ENCODE assay signal across 31 mouse cellular contexts in the genomic region with DNA sequence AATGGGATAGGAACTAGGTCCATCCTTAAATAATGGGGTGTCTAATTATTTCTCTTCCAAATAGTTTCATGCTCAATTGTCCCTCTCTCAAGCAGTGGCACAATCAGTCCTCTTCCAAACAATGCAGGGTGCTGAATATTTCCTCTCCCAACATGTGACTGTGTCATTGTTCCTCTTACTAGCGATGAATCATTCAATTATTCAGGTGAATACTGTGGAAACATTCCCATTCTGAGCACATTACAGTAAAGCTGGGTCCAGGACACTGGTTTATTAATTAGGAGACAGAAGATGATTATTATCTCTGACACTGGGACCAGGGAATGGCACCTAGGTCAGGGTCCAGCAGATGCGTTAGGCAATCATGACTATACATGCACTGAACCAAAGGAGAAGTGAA.
"Had no signal": no experiment of that assay in that cellular context is flagged by ENCODE, and none has a peak within 500 bp of the region (broad histone marks: within the 10 kb centered on the region; RNA-seq: fewer than 3 reads in every experiment).

No protein-coding gene starts in this region.

- H3K36me3 ChIP-seq: limb, embryonic 10.5 days; limb, embryonic 12.5 days; limb, embryonic 13.5 days; limb, embryonic 15.5 days; liver, embryonic 12.5 days; liver, embryonic 13.5 days; liver, embryonic 15.5 days; lung, embryonic 15.5 days; midbrain, embryonic 10.5 days; midbrain, embryonic 12.5 days; midbrain, embryonic 13.5 days; midbrain, embryonic 15.5 days had no signal

- H3K4me3 ChIP-seq: limb, embryonic 10.5 days; limb, embryonic 12.5 days; limb, embryonic 13.5 days; limb, embryonic 15.5 days; liver, embryonic 12.5 days; liver, embryonic 13.5 days; liver, embryonic 15.5 days; lung, embryonic 15.5 days; megakaryocyte, embryonic 14.5 days; midbrain, embryonic 10.5 days; midbrain, embryonic 12.5 days; midbrain, embryonic 13.5 days; midbrain, embryonic 15.5 days; myocyte had no signal

- H3K9me3 ChIP-seq: limb, embryonic 10.5 days; limb, embryonic 12.5 days; limb, embryonic 13.5 days; limb, embryonic 15.5 days; liver, embryonic 12.5 days; liver, embryonic 13.5 days; liver, embryonic 15.5 days; lung, embryonic 15.5 days; megakaryocyte, embryonic 14.5 days; midbrain, embryonic 10.5 days; midbrain, embryonic 12.5 days; midbrain, embryonic 13.5 days; midbrain, embryonic 15.5 days had no signal

- H3K4me2 ChIP-seq: limb, embryonic 12.5 days; limb, embryonic 13.5 days; limb, embryonic 15.5 days; liver, embryonic 11.5 days; liver, embryonic 12.5 days; liver, embryonic 13.5 days; liver, embryonic 15.5 days; lung, embryonic 14.5 days; lung, embryonic 15.5 days; midbrain, embryonic 11.5 days; midbrain, embryonic 12.5 days; midbrain, embryonic 13.5 days; midbrain, embryonic 15.5 days had no signal

- H3K27me3 ChIP-seq: limb, embryonic 12.5 days; limb, embryonic 13.5 days; limb, embryonic 15.5 days; liver, embryonic 12.5 days; liver, embryonic 13.5 days; liver, embryonic 15.5 days; lung, embryonic 15.5 days; megakaryocyte, embryonic 14.5 days; midbrain, embryonic 12.5 days; midbrain, embryonic 13.5 days; midbrain, embryonic 15.5 days had no signal

- DNase-seq: left cerebral cortex, postnatal 4 days; liver; liver, embryonic 13.5 days; liver, postnatal 0 days; lung, adult 18-20 months; lung, adult 2 months; lung, embryonic 14.5 days; lung, postnatal 10 days; lung, postnatal 14 days; lung, postnatal 36 days; lung, postnatal 4 days; midbrain, embryonic 14.5 days had no signal

- ATAC-seq: liver, embryonic 12.5 days; liver, postnatal 0 days; lung, postnatal 0 days; midbrain, embryonic 13.5 days; midbrain, embryonic 15.5 days; midbrain, embryonic 16.5 days had no signal

- H3K27ac ChIP-seq: limb, embryonic 10.5 days; limb, embryonic 12.5 days; limb, embryonic 13.5 days; limb, embryonic 15.5 days; liver, embryonic 12.5 days; liver, embryonic 13.5 days; liver, embryonic 14.5 days; liver, embryonic 15.5 days; lung, embryonic 15.5 days; macrophage; midbrain, embryonic 10.5 days; midbrain, embryonic 12.5 days; midbrain, embryonic 13.5 days; midbrain, embryonic 15.5 days had no signal

- H3K4me1 ChIP-seq: limb, embryonic 10.5 days; limb, embryonic 13.5 days; limb, embryonic 15.5 days; liver, embryonic 12.5 days; liver, embryonic 13.5 days; liver, embryonic 15.5 days; lung, embryonic 15.5 days; megakaryocyte, embryonic 14.5 days; midbrain, embryonic 10.5 days; midbrain, embryonic 12.5 days; midbrain, embryonic 13.5 days; midbrain, embryonic 15.5 days had no signal

- H3K9ac ChIP-seq: limb, embryonic 12.5 days; limb, embryonic 13.5 days; limb, embryonic 15.5 days; liver, embryonic 12.5 days; liver, embryonic 13.5 days; liver, embryonic 14.5 days; liver, embryonic 15.5 days; liver, postnatal 0 days; lung, embryonic 14.5 days; lung, embryonic 15.5 days; midbrain, embryonic 12.5 days; midbrain, embryonic 13.5 days; midbrain, embryonic 15.5 days had no signal
